Mouse (Mus musculus) forebrain, embryonic 14.5 days (tissue): Measurements from ENCODE around the gene Smn1. TPM values are rescaled to one million over a fixed set of nuclear protein-coding genes. Genes with fewer than 3 reads are reported as not detected.

Source experiments
- polyA plus RNA-seq: library from polyadenylated mRNA; unstranded; fragments of >200 nt; fragmentation: Nextera tagmentation; extraction: Ambion mirVana; gene quantifications from 2 replicates; pipeline ENCODE4 v1.2.1, GENCODE M21; 2014

Smn1 gene
- polyA plus RNA-seq, 1 experiment from 2014 or later, result 61.0 TPM

Other genes with a start within 250 kb of the Smn1 start
- 3.1 and 3.6 TPM in 2 replicates for gene Cartpt, start 223.8 kb upstream of the Smn1 start, polyA plus RNA-seq
- 37.5 and 38.7 TPM in 2 replicates for gene Mccc2, start 109.2 kb upstream of the Smn1 start, polyA plus RNA-seq
- 18.0 and 24.1 TPM in 2 replicates for gene Bdp1, start 20.8 kb upstream of the Smn1 start, polyA plus RNA-seq
- 409 and 411 TPM in 2 replicates for gene Serf1, start 16.8 kb upstream of the Smn1 start, polyA plus RNA-seq
- 0.13 and 0.15 TPM in 2 replicates for gene Naip2, start 77.2 kb downstream of the Smn1 start, polyA plus RNA-seq
- 0.03 and 0.14 TPM in 2 replicates for gene Naip5, start 121.5 kb downstream of the Smn1 start, polyA plus RNA-seq
- gene Naip6, start 192.8 kb downstream of the Smn1 start, polyA plus RNA-seq, result not detected in 2 replicates